Mouse (Mus musculus): ENCODE results near the gene Ebf1.

DNA sequence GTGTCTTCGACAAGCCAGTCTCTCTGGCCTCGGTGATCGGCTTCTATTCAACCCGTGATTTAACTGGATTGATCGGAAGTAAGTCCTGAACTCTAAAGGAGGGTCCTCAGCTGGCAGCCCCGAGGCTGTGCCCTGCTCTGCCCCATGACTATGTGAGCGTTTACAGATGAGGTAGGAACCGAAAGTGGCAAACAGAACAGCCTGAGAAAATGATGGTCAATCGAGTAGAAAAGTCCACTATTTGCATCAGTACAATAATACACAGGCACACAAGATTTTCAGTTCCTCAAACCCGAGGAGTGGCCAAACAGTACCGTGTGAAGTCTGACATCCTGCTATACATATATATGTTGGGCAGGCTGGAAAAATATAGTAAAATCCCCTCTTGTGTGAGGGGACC, 147.9 kb downstream of the Ebf1 start:
- TF ChIP-seq EP300 (IDR thresholded peaks at IDR 0.05; ENCODE audit: insufficient read depth, low read depth, low read length) (no peak), CTCF (IDR thresholded peaks at IDR 0.05; ENCODE audit: low read depth, low read length) (no peak)
